Mouse (Mus musculus): ENCODE results near the gene Cipc.
A peak's percentile ranks its signal among the peaks of the same experiment; 100 is the strongest.

Gene Cipc

GRCm38 (mm10) chr12:86961589-86962344 is 14.9 kb downstream of the Cipc start:
- DNase-seq, result no peak

- DNase-seq, result no peak
These were observed 17.6 kb downstream of the Cipc start for GRCm38 (mm10) chr12:86964278-86965057.

GRCm38 (mm10) chr12:86965237-86965799 is 18.5 kb downstream of the Cipc start:
- DNase-seq, result no peak

- DNase-seq, result no peak
These were observed 21.8 kb downstream of the Cipc start for GRCm38 (mm10) chr12:86968468-86969219.

GRCm38 (mm10) chr12:86969220-86969601 is 22.4 kb downstream of the Cipc start:
- no peak for DNase-seq

GRCm38 (mm10) chr12:86971089-86971488 is 24.2 kb downstream of the Cipc start:
- DNase-seq, result no peak

- DNase-seq, result no peak
These were observed 26.4 kb downstream of the Cipc start for GRCm38 (mm10) chr12:86973216-86973615.

- no peak for DNase-seq
These were observed 26.9 kb downstream of the Cipc start for GRCm38 (mm10) chr12:86973706-86974105.

GRCm38 (mm10) chr12:86974387-86975288 is 27.8 kb downstream of the Cipc start:
- peak; percentile 32 to 34 for DNase-seq

GRCm38 (mm10) chr12:86975761-86976160 is 28.9 kb downstream of the Cipc start:
- DNase-seq, result no peak

GRCm38 (mm10) chr12:86976511-86977168 is 29.8 kb downstream of the Cipc start:
- no peak for DNase-seq

- DNase-seq, result no peak
These were observed 31.0 kb downstream of the Cipc start for GRCm38 (mm10) chr12:86977833-86978232.

- DNase-seq, result no peak
These were observed 34.3 kb downstream of the Cipc start for GRCm38 (mm10) chr12:86981180-86981579.

- DNase-seq, result no peak
These were observed 36.8 kb downstream of the Cipc start for GRCm38 (mm10) chr12:86983470-86984193.

GRCm38 (mm10) chr12:86984194-86984555 is 37.3 kb downstream of the Cipc start:
- no peak for DNase-seq

- no peak for DNase-seq
These were observed 39.7 kb downstream of the Cipc start for GRCm38 (mm10) chr12:86986562-86986961.

GRCm38 (mm10) chr12:86988227-86988626 is 41.4 kb downstream of the Cipc start:
- DNase-seq, result no peak

- DNase-seq, result no peak
These were observed 42.5 kb downstream of the Cipc start for GRCm38 (mm10) chr12:86989378-86989777.

GRCm38 (mm10) chr12:86989890-86990754 is 43.3 kb downstream of the Cipc start, which contains the start of gene Zdhhc22:
TSS of gene Zdhhc22 (minus strand) at chr12:86990430.
- DNase-seq, result no peak

- DNase-seq, result no peak
These were observed 43.9 kb downstream of the Cipc start for GRCm38 (mm10) chr12:86990755-86991110.
